Mouse (Mus musculus) hindbrain, embryonic 12.5 days (tissue): ENCODE measurements around the gene Acp7. TPM values are rescaled to one million over a fixed set of nuclear protein-coding genes. Genes with fewer than 3 reads are reported as not detected.
A peak's percentile ranks its signal among the peaks of the same experiment; 100 is the strongest.

Experiments
- ATAC-seq: fragments of 200-750 bp; cut with Nextera tagmentation; 2 replicates; pipeline ENCODE4 v1.8.0; 2017; ENCODE audit warnings: moderate TSS enrichment; ENCODE audit not compliant: low FRiP score
- H3K27ac ChIP-seq: fragments of 300-500 bp; sonication (generic); 2 replicates; pipeline ENCODE4 v1.5.1; 2016; ENCODE audit warnings: mild to moderate bottlenecking
- H3K27me3 ChIP-seq: fragments of 300-500 bp; sonication (generic); 2 replicates; pipeline ENCODE4 v1.6.1; 2016; ENCODE audit warnings: mild to moderate bottlenecking
- H3K36me3 ChIP-seq: fragments of 300-500 bp; sonication (generic); 2 replicates; pipeline ENCODE4 v1.6.1; 2016; ENCODE audit warnings: mild to moderate bottlenecking
- H3K4me1 ChIP-seq: fragments of 300-500 bp; sonication (generic); 2 replicates; pipeline ENCODE4 v1.6.1; 2016
- H3K4me2 ChIP-seq: fragments of 300-500 bp; sonication (generic); replicated peaks from 2 replicates; pipeline ENCODE4 v1.6.1; 2016; ENCODE audit warnings: mild to moderate bottlenecking
- H3K4me3 ChIP-seq: fragments of 300-500 bp; sonication (generic); 2 replicates; pipeline ENCODE4 v1.5.1; 2016; ENCODE audit warnings: mild to moderate bottlenecking
- H3K9ac ChIP-seq: fragments of 300-500 bp; sonication (generic); 2 replicates; pipeline ENCODE4 v1.6.1; 2016; ENCODE audit warnings: mild to moderate bottlenecking, moderate library complexity
- H3K9me3 ChIP-seq: fragments of 300-500 bp; sonication (generic); replicated peaks from 2 replicates; pipeline ENCODE4 v1.6.1; 2016; ENCODE audit warnings: mild to moderate bottlenecking
- WGBS: fragments of 180-500 bp; shearing (Covaris S2); methylation state at CpG from one replicate; pipeline ENCODE4 v1.1.7; 2016; 5-methylcytosine and 5-hydroxymethylcytosine counted together
- polyA plus RNA-seq: library from polyadenylated mRNA; unstranded; fragments of >200 nt; fragmentation: Nextera tagmentation; extraction: Ambion mirVana; gene quantifications from 2 replicates; pipeline ENCODE4 v1.2.1, GENCODE M21; 2016

Acp7 gene
- polyA plus RNA-seq, 1 experiment from 2014 or later, result not detected

GRCm38 (mm10) chr7:28583570-28584344, 47.4 kb downstream of the Acp7 start:
- 84% methylated on average over 8 of the region's 8 CpGs for WGBS
- ATAC-seq, result no peak

GRCm38 (mm10) chr7:28582841-28583240, 48.3 kb downstream of the Acp7 start:
- H3K27me3 ChIP-seq, result no peaks in the 10 kb centered on the region
- H3K9ac ChIP-seq, result no peak overlapping the region
- 88% methylated on average over 11 of the region's 11 CpGs for WGBS
- H3K36me3 ChIP-seq, result no peaks in the 10 kb centered on the region
- H3K4me3 ChIP-seq, result no peak overlapping the region
- H3K9me3 ChIP-seq, result no peaks in the 10 kb centered on the region
- H3K4me2 ChIP-seq, result no peak overlapping the region
- peaks cover 45% of the 10 kb centered on the region for H3K4me1 ChIP-seq
- no peak for ATAC-seq
- H3K27ac ChIP-seq, result no peak overlapping the region

More at GRCm38 (mm10) chr7:28583570-28584344, 47.4 kb downstream of the Acp7 start:
- H3K36me3 ChIP-seq, result no peaks in the 10 kb centered on the region
- H3K9me3 ChIP-seq, result no peaks in the 10 kb centered on the region
- peak overlapping the region; percentile 2; the same call in 1 of the 2 replicates for H3K9ac ChIP-seq
- H3K4me3 ChIP-seq, result no peak overlapping the region
- no peak overlapping the region for H3K4me2 ChIP-seq
- H3K27me3 ChIP-seq, result no peaks in the 10 kb centered on the region
- H3K4me1 ChIP-seq, result peaks cover 43% of the 10 kb centered on the region
- H3K27ac ChIP-seq, result no peak overlapping the region

DNA sequence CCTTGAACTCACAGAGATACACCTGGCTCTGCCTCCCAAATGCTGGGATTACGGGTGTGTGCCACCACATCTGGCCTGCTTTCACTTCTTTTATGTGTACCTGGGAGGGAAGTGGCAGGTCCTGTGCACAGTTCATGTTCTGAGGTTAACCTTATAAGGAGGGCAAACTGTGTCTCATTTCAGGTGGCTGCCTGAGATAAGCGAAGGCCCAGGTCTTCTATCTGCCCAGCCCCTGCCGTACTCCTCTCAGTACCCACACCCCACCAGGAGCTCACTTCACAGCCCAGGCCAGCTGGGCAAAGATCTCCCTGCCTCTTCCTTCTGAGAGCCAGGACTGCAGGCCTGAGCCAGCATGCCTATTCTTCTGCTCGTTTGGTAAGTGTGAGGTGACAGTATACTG, 49.4 kb downstream of the Acp7 start:
- Histone ChIP-seq H3K4me2 (no peak overlapping the region), H3K4me3 (no peak overlapping the region), H3K27me3 (no peaks in the 10 kb centered on the region), H3K9ac (no peak overlapping the region), H3K36me3 (no peaks in the 10 kb centered on the region), H3K4me1 (peaks cover 38% of the 10 kb centered on the region), H3K9me3 (no peaks in the 10 kb centered on the region), H3K27ac (no peak overlapping the region)
- no peak for ATAC-seq
- WGBS, result 89% methylated on average over 4 of the region's 4 CpGs

- Histone ChIP-seq H3K9me3 (no peaks in the 10 kb centered on the region), H3K36me3 (no peaks in the 10 kb centered on the region), H3K27ac (no peak overlapping the region), H3K4me1 (peaks cover 29% of the 10 kb centered on the region), H3K9ac (no peak overlapping the region), H3K27me3 (no peaks in the 10 kb centered on the region), H3K4me3 (no peak overlapping the region), H3K4me2 (no peak overlapping the region)
- ATAC-seq, result no peak
- 75% methylated on average over 5 of the region's 5 CpGs for WGBS
These were observed 51.3 kb downstream of the Acp7 start for GRCm38 (mm10) chr7:28579826-28580225.

- Histone ChIP-seq H3K9ac (no peak overlapping the region), H3K4me2 (no peak overlapping the region), H3K36me3 (no peaks in the 10 kb centered on the region), H3K27ac (no peak overlapping the region), H3K27me3 (no peaks in the 10 kb centered on the region), H3K4me1 (peaks cover 19% of the 10 kb centered on the region), H3K9me3 (no peaks in the 10 kb centered on the region), H3K4me3 (no peak overlapping the region)
- WGBS, result 82% methylated on average over 5 of the region's 5 CpGs
- no peak for ATAC-seq
These were observed 52.5 kb downstream of the Acp7 start for GRCm38 (mm10) chr7:28578543-28579053.

GRCm38 (mm10) chr7:28577826-28578542, 53.1 kb downstream of the Acp7 start:
- WGBS, result 83% methylated on average over 9 of the region's 9 CpGs
- Histone ChIP-seq H3K9ac (no peak overlapping the region), H3K4me3 (no peak overlapping the region), H3K4me1 (peaks cover 19% of the 10 kb centered on the region), H3K9me3 (no peaks in the 10 kb centered on the region), H3K36me3 (no peaks in the 10 kb centered on the region), H3K27ac (no peak overlapping the region), H3K4me2 (no peak overlapping the region), H3K27me3 (no peaks in the 10 kb centered on the region)
- ATAC-seq, result no peak

DNA sequence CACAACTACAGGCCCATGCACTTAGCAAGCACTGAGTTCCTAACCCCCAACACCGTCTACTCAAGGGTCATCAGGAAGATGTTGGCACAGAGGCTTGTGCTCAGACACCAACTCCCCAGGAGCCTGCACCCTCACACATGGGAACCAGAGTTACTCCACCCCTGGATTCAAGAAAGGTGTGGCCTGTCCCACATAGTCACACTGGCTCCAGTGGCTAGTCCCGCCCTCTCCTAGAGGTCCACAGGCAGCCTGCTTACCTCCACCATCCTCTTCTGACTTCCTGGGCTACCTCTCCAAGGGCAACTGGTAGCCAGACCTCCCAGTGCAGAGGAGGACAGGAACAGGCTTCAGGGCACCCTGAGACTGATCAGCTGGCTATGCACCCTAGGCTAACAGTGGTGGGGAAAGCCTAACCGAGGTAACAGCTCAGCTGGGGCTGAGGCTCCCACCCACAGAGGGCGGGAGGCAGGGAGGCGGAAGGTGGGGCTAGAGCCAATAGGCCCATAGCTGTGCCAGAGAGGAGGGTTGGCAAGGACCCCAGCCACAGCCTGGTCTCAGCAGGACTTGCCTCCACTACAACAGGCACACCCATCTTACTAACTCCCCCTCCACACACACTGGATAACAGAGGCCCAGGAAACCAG, 54.7 kb downstream of the Acp7 start:
- Histone ChIP-seq H3K4me2 (no peak overlapping the region), H3K9ac (no peak overlapping the region), H3K27ac (no peak overlapping the region), H3K4me3 (no peak overlapping the region), H3K36me3 (no peaks in the 10 kb centered on the region), H3K4me1 (peaks cover 25% of the 10 kb centered on the region), H3K9me3 (no peaks in the 10 kb centered on the region), H3K27me3 (no peaks in the 10 kb centered on the region)
- WGBS, result 78% methylated on average over 5 of the region's 5 CpGs
- no peak for ATAC-seq

DNA sequence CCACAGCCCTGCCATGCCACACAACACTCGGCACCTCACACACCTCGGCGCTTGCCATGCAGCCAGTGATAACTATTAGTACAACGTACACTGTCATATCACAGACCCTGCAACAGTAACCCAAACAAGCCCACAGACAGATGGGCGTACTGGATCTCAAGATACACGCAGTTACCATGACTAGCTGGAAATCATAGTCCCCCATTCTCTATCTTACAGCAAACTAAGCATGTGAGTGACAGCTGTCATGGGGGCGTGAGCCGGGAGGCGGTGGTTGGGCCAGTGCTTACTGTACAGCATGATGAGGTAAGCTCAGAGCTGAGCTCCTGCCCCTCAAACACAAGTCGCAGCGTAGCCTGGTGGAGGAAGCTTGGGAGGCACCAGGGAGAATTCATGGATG, 55.5 kb downstream of the Acp7 start:
- Histone ChIP-seq H3K36me3 (no peaks in the 10 kb centered on the region), H3K4me1 (peaks cover 27% of the 10 kb centered on the region), H3K27ac (no peak overlapping the region), H3K9ac (no peak overlapping the region), H3K4me2 (no peak overlapping the region), H3K4me3 (no peak overlapping the region), H3K27me3 (no peaks in the 10 kb centered on the region), H3K9me3 (no peaks in the 10 kb centered on the region)
- WGBS, result 94% methylated on average over 11 of the region's 11 CpGs
- ATAC-seq, result no peak

- Histone ChIP-seq H3K4me3 (no peak overlapping the region), H3K9ac (no peak overlapping the region), H3K9me3 (no peaks in the 10 kb centered on the region), H3K27me3 (no peaks in the 10 kb centered on the region), H3K36me3 (peaks cover 11% of the 10 kb centered on the region; the same call in 1 of the 2 replicates), H3K4me1 (peaks cover 17% of the 10 kb centered on the region), H3K27ac (no peak overlapping the region), H3K4me2 (no peak overlapping the region)
- no peak for ATAC-seq
- WGBS, result 93% methylated on average over 3 of the region's 3 CpGs
These were observed 57.9 kb downstream of the Acp7 start for GRCm38 (mm10) chr7:28573236-28573635.

DNA sequence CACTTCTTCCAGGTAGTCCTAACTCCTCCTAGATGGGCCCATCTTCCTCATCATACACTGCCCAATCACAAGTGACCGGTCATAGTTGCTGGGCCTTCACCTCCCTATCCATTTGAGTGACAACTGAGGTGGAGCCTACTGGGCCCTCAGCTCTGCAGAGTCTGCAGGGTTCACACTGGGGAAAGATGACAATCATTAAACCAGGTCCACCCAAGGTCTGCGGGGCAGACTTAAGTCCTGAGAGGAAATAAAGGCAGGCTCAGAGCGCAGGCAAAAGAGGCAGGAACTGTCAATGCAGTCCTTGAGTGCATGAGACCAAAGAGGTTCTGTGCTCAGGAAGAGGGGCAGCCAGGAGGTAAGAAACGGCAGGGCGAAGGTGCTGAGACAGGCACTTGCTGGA, 58.4 kb downstream of the Acp7 start:
- Histone ChIP-seq H3K27ac (no peak overlapping the region), H3K4me1 (peaks cover 15% of the 10 kb centered on the region), H3K4me2 (no peak overlapping the region), H3K27me3 (no peaks in the 10 kb centered on the region), H3K4me3 (no peak overlapping the region), H3K9ac (no peak overlapping the region), H3K36me3 (peaks cover 15% of the 10 kb centered on the region), H3K9me3 (no peaks in the 10 kb centered on the region)
- WGBS, result 88% methylated on average over 5 of the region's 5 CpGs
- ATAC-seq, result no peak

DNA sequence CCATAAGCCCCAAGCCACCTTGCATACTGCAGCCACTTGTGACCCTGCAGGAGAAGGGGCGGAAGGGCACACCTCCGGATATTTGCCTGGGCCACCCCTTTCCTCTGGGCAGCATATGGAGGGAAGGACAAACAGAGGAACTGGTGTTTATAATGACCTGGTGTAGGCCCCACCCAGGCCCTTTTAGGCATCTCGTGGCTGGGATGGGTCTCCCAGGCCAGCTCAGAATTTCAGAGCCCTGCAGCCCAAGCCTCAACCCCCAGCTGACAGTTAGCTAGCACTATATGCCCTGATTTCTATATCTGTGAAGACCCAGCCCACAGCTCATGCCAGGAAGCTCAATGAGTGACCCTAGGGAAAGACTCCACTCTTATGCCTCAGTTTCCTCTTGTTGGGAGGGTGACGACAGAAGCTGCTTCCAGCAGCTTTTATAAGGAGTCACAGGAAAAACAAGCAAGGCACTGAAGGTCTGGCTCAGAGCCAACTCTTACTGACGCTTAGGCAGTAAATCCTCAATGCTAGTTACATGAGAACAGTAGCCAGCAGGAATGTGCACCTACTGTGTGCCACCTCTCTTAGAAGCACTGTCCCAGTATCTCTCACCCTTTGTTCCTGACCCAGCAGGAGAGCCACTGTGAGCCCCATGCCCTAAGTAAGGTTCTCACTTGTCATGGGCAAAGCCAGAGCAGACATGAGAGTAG, 60.0 kb downstream of the Acp7 start:
- Histone ChIP-seq H3K4me3 (no peak overlapping the region), H3K36me3 (peaks cover 30% of the 10 kb centered on the region), H3K27me3 (no peaks in the 10 kb centered on the region), H3K27ac (peak overlapping the region; percentile 4; the same call in 1 of the 2 replicates), H3K9me3 (no peaks in the 10 kb centered on the region), H3K4me1 (peaks cover 11% of the 10 kb centered on the region), H3K9ac (0 out of 2 replicates have a peak overlapping the region, but pooled peaks have one; percentile 1), H3K4me2 (no peak overlapping the region)
- WGBS, result 58% methylated on average over 5 of the region's 5 CpGs
- ATAC-seq, result no peak
